Mouse (Mus musculus): Measurements from ENCODE around the gene Icmt. TPM values are rescaled to one million over a fixed set of nuclear protein-coding genes. Genes with fewer than 3 reads are reported as not detected.
A peak's percentile ranks its signal among the peaks of the same experiment; 100 is the strongest.

Gene Icmt
- polyA plus RNA-seq, 1 experiment from 2014 or later: 23.7 TPM

GRCm38 (mm10) chr4:152328691-152329090 lies 31.7 kb downstream of the Icmt start:
- Histone ChIP-seq H3K27me3 (ENCODE audit: control insufficient read depth, insufficient read depth, low read length) (no peaks in the 10 kb centered on the region), H3K9me3 (ENCODE audit: control insufficient read depth, low read length) (no peaks in the 10 kb centered on the region), H3K4me1 (ENCODE audit: control insufficient read depth, insufficient read depth, low read length) (peaks cover 8% of the 10 kb centered on the region), H3K36me3 (ENCODE audit: control insufficient read depth, insufficient read depth, low read length) (peaks cover 49% of the 10 kb centered on the region), H3K27ac (replicated peaks; ENCODE audit: low read depth, low read length) (no peak overlapping the region), H3K9ac (replicated peaks; ENCODE audit: low read length) (no peak overlapping the region), H3K4me3 (replicated peaks; ENCODE audit: low read depth, low read length) (no peak overlapping the region), H3K4me2 (ENCODE audit: low read length) (no peak overlapping the region)
- peak; percentile 57 for DNase-seq
- no peak for ATAC-seq (ENCODE audit: low FRiP score, low TSS enrichment)
- WGBS: 81% methylated on average over 6 of the region's 6 CpGs

GRCm38 (mm10) chr4:152332952-152333351 lies 35.9 kb downstream of the Icmt start:
- H3K36me3 ChIP-seq (ENCODE audit: control insufficient read depth, insufficient read depth, low read length): peaks cover 61% of the 10 kb centered on the region
- peak; percentile 91 for DNase-seq
- 43% methylated on average over 2 of the region's 2 CpGs for WGBS
- no peak overlapping the region for H3K27ac ChIP-seq (replicated peaks; ENCODE audit: low read depth, low read length)
- no peaks in the 10 kb centered on the region for H3K27me3 ChIP-seq (ENCODE audit: control insufficient read depth, insufficient read depth, low read length)
- no peak overlapping the region for H3K9ac ChIP-seq (replicated peaks; ENCODE audit: low read length)
- H3K9me3 ChIP-seq (ENCODE audit: control insufficient read depth, low read length): no peaks in the 10 kb centered on the region
- H3K4me3 ChIP-seq (replicated peaks; ENCODE audit: low read depth, low read length): no peak overlapping the region
- ATAC-seq (ENCODE audit: low FRiP score, low TSS enrichment): peak; percentile 57; the same call in 1 of the 2 replicates
- no peaks in the 10 kb centered on the region for H3K4me1 ChIP-seq (ENCODE audit: control insufficient read depth, insufficient read depth, low read length)
- H3K4me2 ChIP-seq (ENCODE audit: low read length): no peak overlapping the region

- ATAC-seq (ENCODE audit: low FRiP score, low TSS enrichment) (no peak), DNase-seq (no peak)
- H3K9ac ChIP-seq (replicated peaks; ENCODE audit: low read length): no peak overlapping the region
- H3K9me3 ChIP-seq (ENCODE audit: control insufficient read depth, low read length): no peaks in the 10 kb centered on the region
- WGBS: 91% methylated on average over 12 of the region's 12 CpGs
- H3K36me3 ChIP-seq (ENCODE audit: control insufficient read depth, insufficient read depth, low read length): peaks cover 61% of the 10 kb centered on the region
- no peak overlapping the region for H3K4me2 ChIP-seq (ENCODE audit: low read length)
- no peak overlapping the region for H3K4me3 ChIP-seq (replicated peaks; ENCODE audit: low read depth, low read length)
- H3K27me3 ChIP-seq (ENCODE audit: control insufficient read depth, insufficient read depth, low read length): no peaks in the 10 kb centered on the region
- H3K27ac ChIP-seq (replicated peaks; ENCODE audit: low read depth, low read length): no peak overlapping the region
- no peaks in the 10 kb centered on the region for H3K4me1 ChIP-seq (ENCODE audit: control insufficient read depth, insufficient read depth, low read length)
Observed at GRCm38 (mm10) chr4:152333587-152333986, 36.6 kb downstream of the Icmt start.

GRCm38 (mm10) chr4:152337772-152338171 lies 40.7 kb downstream of the Icmt start:
- WGBS: 23% methylated on average over 6 of the region's 6 CpGs
- H3K4me1 ChIP-seq (ENCODE audit: control insufficient read depth, insufficient read depth, low read length): peaks cover 22% of the 10 kb centered on the region
- no peak overlapping the region for H3K27ac ChIP-seq (replicated peaks; ENCODE audit: low read depth, low read length)
- no peak overlapping the region for H3K9ac ChIP-seq (replicated peaks; ENCODE audit: low read length)
- DNase-seq (no peak), ATAC-seq (ENCODE audit: low FRiP score, low TSS enrichment) (no peak)
- no peak overlapping the region for H3K4me2 ChIP-seq (ENCODE audit: low read length)
- H3K4me3 ChIP-seq (replicated peaks; ENCODE audit: low read depth, low read length): no peak overlapping the region
- no peaks in the 10 kb centered on the region for H3K9me3 ChIP-seq (ENCODE audit: control insufficient read depth, low read length)
- H3K36me3 ChIP-seq (ENCODE audit: control insufficient read depth, insufficient read depth, low read length): peaks cover 20% of the 10 kb centered on the region
- H3K27me3 ChIP-seq (ENCODE audit: control insufficient read depth, insufficient read depth, low read length): peaks cover 15% of the 10 kb centered on the region

GRCm38 (mm10) chr4:152338419-152339292 lies 41.6 kb downstream of the Icmt start, which contains the start of gene Chd5:
Gene Chd5 (plus strand): TSS chr4:152338651.
- DNase-seq (peak; percentile 80), ATAC-seq (ENCODE audit: low FRiP score, low TSS enrichment) (peak; percentile 59)
- Histone ChIP-seq H3K9ac (replicated peaks; ENCODE audit: low read length) (peak within 1 kb of the TSS; percentile 90), H3K27me3 (ENCODE audit: control insufficient read depth, insufficient read depth, low read length) (peaks cover 15% of the 10 kb centered on the region), H3K4me3 (replicated peaks; ENCODE audit: low read depth, low read length) (peak within 1 kb of the TSS; percentile 64), H3K4me1 (ENCODE audit: control insufficient read depth, insufficient read depth, low read length) (peaks cover 22% of the 10 kb centered on the region), H3K9me3 (ENCODE audit: control insufficient read depth, low read length) (no peaks in the 10 kb centered on the region), H3K36me3 (ENCODE audit: control insufficient read depth, insufficient read depth, low read length) (peaks cover 12% of the 10 kb centered on the region), H3K4me2 (ENCODE audit: low read length) (peak within 1 kb of the TSS; percentile 93), H3K27ac (replicated peaks; ENCODE audit: low read depth, low read length) (peak within 1 kb of the TSS; percentile 77)
- under 1% methylated on average over 98 of the region's 120 CpGs for WGBS

GRCm38 (mm10) chr4:152339293-152339790 lies 42.3 kb downstream of the Icmt start:
- Histone ChIP-seq H3K9ac (replicated peaks; ENCODE audit: low read length) (peak overlapping the region; percentile 90), H3K36me3 (ENCODE audit: control insufficient read depth, insufficient read depth, low read length) (peaks cover 6% of the 10 kb centered on the region; the same call in 1 of the 2 replicates), H3K4me1 (ENCODE audit: control insufficient read depth, insufficient read depth, low read length) (peaks cover 22% of the 10 kb centered on the region), H3K4me3 (replicated peaks; ENCODE audit: low read depth, low read length) (peak overlapping the region; percentile 64), H3K27ac (replicated peaks; ENCODE audit: low read depth, low read length) (peak overlapping the region; percentile 77), H3K9me3 (ENCODE audit: control insufficient read depth, low read length) (no peaks in the 10 kb centered on the region), H3K4me2 (ENCODE audit: low read length) (peak overlapping the region; percentile 93), H3K27me3 (ENCODE audit: control insufficient read depth, insufficient read depth, low read length) (peaks cover 15% of the 10 kb centered on the region)
- under 1% methylated on average over 18 of the region's 26 CpGs for WGBS
- peak; percentile 25; the same call in 1 of the 2 replicates for ATAC-seq (ENCODE audit: low FRiP score, low TSS enrichment)
- DNase-seq: no peak

GRCm38 (mm10) chr4:152340584-152341284 lies 43.7 kb downstream of the Icmt start:
- Histone ChIP-seq H3K4me1 (ENCODE audit: control insufficient read depth, insufficient read depth, low read length) (peaks cover 22% of the 10 kb centered on the region), H3K4me3 (replicated peaks; ENCODE audit: low read depth, low read length) (peak overlapping the region; percentile 64), H3K27me3 (ENCODE audit: control insufficient read depth, insufficient read depth, low read length) (peaks cover 15% of the 10 kb centered on the region), H3K36me3 (ENCODE audit: control insufficient read depth, insufficient read depth, low read length) (no peaks in the 10 kb centered on the region), H3K9ac (replicated peaks; ENCODE audit: low read length) (no peak overlapping the region), H3K9me3 (ENCODE audit: control insufficient read depth, low read length) (no peaks in the 10 kb centered on the region), H3K4me2 (ENCODE audit: low read length) (peak overlapping the region; percentile 93), H3K27ac (replicated peaks; ENCODE audit: low read depth, low read length) (no peak overlapping the region)
- ATAC-seq (ENCODE audit: low FRiP score, low TSS enrichment) (no peak), DNase-seq (no peak)
- 42% methylated on average over 15 of the region's 15 CpGs for WGBS

GRCm38 (mm10) chr4:152343296-152343695 lies 46.3 kb downstream of the Icmt start:
- no peak overlapping the region for H3K9ac ChIP-seq (replicated peaks; ENCODE audit: low read length)
- no peaks in the 10 kb centered on the region for H3K36me3 ChIP-seq (ENCODE audit: control insufficient read depth, insufficient read depth, low read length)
- H3K4me1 ChIP-seq (ENCODE audit: control insufficient read depth, insufficient read depth, low read length): peaks cover 22% of the 10 kb centered on the region
- no peak overlapping the region for H3K4me3 ChIP-seq (replicated peaks; ENCODE audit: low read depth, low read length)
- H3K9me3 ChIP-seq (ENCODE audit: control insufficient read depth, low read length): no peaks in the 10 kb centered on the region
- ATAC-seq (ENCODE audit: low FRiP score, low TSS enrichment) (no peak), DNase-seq (peak; percentile 72)
- H3K27ac ChIP-seq (replicated peaks; ENCODE audit: low read depth, low read length): no peak overlapping the region
- no peak overlapping the region for H3K4me2 ChIP-seq (ENCODE audit: low read length)
- peaks cover 15% of the 10 kb centered on the region for H3K27me3 ChIP-seq (ENCODE audit: control insufficient read depth, insufficient read depth, low read length)
- WGBS: 8% methylated on average over 5 of the region's 5 CpGs
